Mouse (Mus musculus) hindlimb bud, embryonic 11.5 days (tissue): ENCODE results near the gene Entpd2.
"Not testable (repeated sequence)": the region's sequence is repeated elsewhere in the genome, so short reads cannot be mapped to it uniquely, and the experiment has no call there.

Source experiments
- DNase-seq: peaks from one replicate; pipeline ENCODE4 v3.0.0-alpha.2; 2012; ENCODE audit warnings: low read depth, low spot score; ENCODE audit errors: extremely low spot score

The Entpd2 gene

GRCm38 (mm10) chr2:25394281-25395221 lies 1.1 kb upstream of the Entpd2 start:
- no peak for DNase-seq

GRCm38 (mm10) chr2:25396597-25396983 lies 916 bp downstream of the Entpd2 start:
- no peak for DNase-seq

GRCm38 (mm10) chr2:25397010-25397409 lies 1.3 kb downstream of the Entpd2 start:
- no peak for DNase-seq

- no peak for DNase-seq
These were observed 2.4 kb downstream of the Entpd2 start for GRCm38 (mm10) chr2:25398065-25398464.

GRCm38 (mm10) chr2:25399051-25399450 lies 3.4 kb downstream of the Entpd2 start, which contains the start of gene Npdc1:
Gene Npdc1, plus strand, starts transcription at chr2:25399351.
- DNase-seq, result no peak

GRCm38 (mm10) chr2:25400291-25400690 lies 4.6 kb downstream of the Entpd2 start:
- no peak for DNase-seq

GRCm38 (mm10) chr2:25400764-25401163 lies 5.1 kb downstream of the Entpd2 start:
- no peak for DNase-seq

- DNase-seq, result peak; percentile 83
These were observed 6.8 kb downstream of the Entpd2 start for GRCm38 (mm10) chr2:25402377-25402971.

- no peak for DNase-seq
These were observed 7.4 kb downstream of the Entpd2 start for GRCm38 (mm10) chr2:25402972-25403601.

GRCm38 (mm10) chr2:25403994-25404393 lies 8.3 kb downstream of the Entpd2 start:
- DNase-seq, result no peak

- DNase-seq, result no peak
These were observed 13.2 kb downstream of the Entpd2 start for GRCm38 (mm10) chr2:25408908-25409307.

- DNase-seq, result not testable (repeated sequence)
These were observed 17.8 kb downstream of the Entpd2 start for GRCm38 (mm10) chr2:25413436-25413835.

- no peak for DNase-seq
These were observed 21.8 kb downstream of the Entpd2 start for GRCm38 (mm10) chr2:25417426-25417825.

- DNase-seq, result peak; percentile 24
These were observed 26.2 kb downstream of the Entpd2 start for GRCm38 (mm10) chr2:25421896-25422295.

GRCm38 (mm10) chr2:25422587-25423410 lies 27.1 kb downstream of the Entpd2 start, which contains the start of gene Fut7:
Gene Fut7, plus strand, starts transcription at chr2:25423267.
- no peak for DNase-seq

- DNase-seq, result no peak
These were observed 28.0 kb downstream of the Entpd2 start for GRCm38 (mm10) chr2:25423626-25424025.

GRCm38 (mm10) chr2:25425481-25425880 lies 29.8 kb downstream of the Entpd2 start:
- DNase-seq, result no peak

- peak; percentile 20 for DNase-seq
These were observed 31.1 kb downstream of the Entpd2 start for GRCm38 (mm10) chr2:25426721-25427191.

- DNase-seq, result no peak
These were observed 31.6 kb downstream of the Entpd2 start for GRCm38 (mm10) chr2:25427256-25427655.

GRCm38 (mm10) chr2:25428442-25429236 lies 33.0 kb downstream of the Entpd2 start, which contains the start of gene Abca2:
Gene Abca2, plus strand, starts transcription at chr2:25428703.
- DNase-seq, result peak; percentile 53
